Mouse (Mus musculus) liver, adult 2 months (tissue): Measurements from ENCODE around the gene Dhrs3. TPM values are rescaled to one million over a fixed set of nuclear protein-coding genes. Genes with fewer than 3 reads are reported as not detected.

Source experiments
- DNase-seq: peaks from one replicate; pipeline ENCODE4 v3.0.0-alpha.2; 2011; ENCODE audit warnings: low read depth, low spot score; ENCODE audit errors: extremely low read depth
- H3K27ac ChIP-seq: fragments of 200-500 bp; replicated peaks from 2 replicates; pipeline ENCODE4 v1.5.1; 2012; ENCODE audit warnings: low read depth, mild to moderate bottlenecking, control low read depth, inconsistent platforms, low read length; ENCODE audit not compliant: insufficient read depth
- H3K27me3 ChIP-seq: fragments of 200-500 bp; 2 replicates; pipeline ENCODE4 v1.6.1; 2012; ENCODE audit warnings: mild to moderate bottlenecking, moderate library complexity, low read length, inconsistent platforms; ENCODE audit not compliant: control insufficient read depth, insufficient read depth
- H3K36me3 ChIP-seq: fragments of 200-500 bp; 2 replicates; pipeline ENCODE4 v1.6.1; 2012; ENCODE audit warnings: low read length, inconsistent platforms; ENCODE audit not compliant: control insufficient read depth, insufficient read depth
- H3K4me1 ChIP-seq: fragments of 200-500 bp; 2 replicates; pipeline ENCODE4 v1.6.1; 2011; ENCODE audit warnings: low read length; ENCODE audit not compliant: control insufficient read depth, insufficient read depth
- H3K4me3 ChIP-seq: fragments of 200-500 bp; 2 replicates; pipeline ENCODE4 v1.5.1; 2011; ENCODE audit warnings: low read depth, mild to moderate bottlenecking, control low read depth, low read length, moderate library complexity; ENCODE audit not compliant: insufficient read depth
- H3K79me2 ChIP-seq: fragments of 200-500 bp; 2 replicates; pipeline ENCODE4 v1.6.1; 2012; ENCODE audit warnings: inconsistent platforms, mild to moderate bottlenecking, low read length, moderate library complexity; ENCODE audit not compliant: control insufficient read depth, insufficient read depth
- H3K9ac ChIP-seq: fragments of 200-500 bp; 2 replicates; pipeline ENCODE4 v1.6.1; 2012; ENCODE audit warnings: low read depth, mild to moderate bottlenecking, control low read depth, inconsistent platforms, low read length
- CTCF ChIP-seq: fragments of 200-500 bp; IDR thresholded peaks from 2 replicates; pipeline ENCODE4 v1.5.1; 2011; ENCODE audit warnings: low read depth, low read length, control low read depth
- POLR2A ChIP-seq: fragments of 200-500 bp; IDR thresholded peaks from 2 replicates; pipeline ENCODE4 v1.6.1; 2011; ENCODE audit warnings: low read length, control low read depth; ENCODE audit not compliant: insufficient read depth; ENCODE audit errors: extremely low read depth
- WGBS: fragments of 180-500 bp; shearing (Covaris S2); methylation state at CpG from one replicate; pipeline ENCODE4 v1.1.7; 2018; 5-methylcytosine and 5-hydroxymethylcytosine counted together
- polyA plus RNA-seq: library from polyadenylated mRNA; depleted of rRNA; stranded (reverse); fragments of >200 nt; gene quantifications from 2 replicates; pipeline ENCODE4 v1.2.3, GENCODE M21; 2012
- total RNA-seq: library from RNA; depleted of rRNA; stranded (reverse); fragments of >200 nt; gene quantifications from 2 replicates; pipeline ENCODE4 v1.2.3, GENCODE M21; 2014

Dhrs3 gene
- total and polyA plus RNA-seq, 2 experiments = 85.5 to 225 TPM

- no peak for DNase-seq
- Histone ChIP-seq H3K9ac (no peak overlapping the region), H3K27ac (no peak overlapping the region; the same call in 1 of the 2 replicates), H3K27me3 (no peaks in the 10 kb centered on the region), H3K79me2 (no peaks in the 10 kb centered on the region), H3K4me3 (no peak overlapping the region), H3K36me3 (peaks cover 20% of the 10 kb centered on the region), H3K4me1 (peaks cover 25% of the 10 kb centered on the region)
- TF ChIP-seq POLR2A = no peak
- TF ChIP-seq CTCF = no peak
- 96% methylated on average over 7 of the region's 7 CpGs for WGBS
Measured at GRCm38 (mm10) chr4:144931167-144931566, 38.5 kb downstream of the Dhrs3 start.

- no peak for DNase-seq
- Histone ChIP-seq H3K79me2 (no peaks in the 10 kb centered on the region), H3K4me3 (no peak overlapping the region), H3K9ac (no peak overlapping the region), H3K27me3 (no peaks in the 10 kb centered on the region), H3K27ac (no peak overlapping the region), H3K36me3 (no peaks in the 10 kb centered on the region), H3K4me1 (peaks cover 9% of the 10 kb centered on the region)
- TF ChIP-seq POLR2A (no peak), CTCF (no peak)
- 67% methylated on average over 1 of the region's 1 CpGs for WGBS
Measured at GRCm38 (mm10) chr4:144934501-144934900, 41.9 kb downstream of the Dhrs3 start.

GRCm38 (mm10) chr4:144936563-144937154 is 44.0 kb downstream of the Dhrs3 start:
- DNase-seq = no peak
- Histone ChIP-seq H3K9ac (no peak overlapping the region), H3K27me3 (no peaks in the 10 kb centered on the region), H3K27ac (no peak overlapping the region), H3K79me2 (no peaks in the 10 kb centered on the region), H3K4me3 (no peak overlapping the region), H3K36me3 (no peaks in the 10 kb centered on the region), H3K4me1 (no peaks in the 10 kb centered on the region)
- no peak for TF ChIP-seq POLR2A
- no peak for TF ChIP-seq CTCF
- WGBS = 93% methylated on average over 3 of the region's 3 CpGs

GRCm38 (mm10) chr4:144939847-144940411 is 47.3 kb downstream of the Dhrs3 start:
- Histone ChIP-seq H3K4me3 (no peak overlapping the region), H3K27ac (no peak overlapping the region), H3K27me3 (no peaks in the 10 kb centered on the region), H3K79me2 (no peaks in the 10 kb centered on the region), H3K9ac (no peak overlapping the region), H3K4me1 (no peaks in the 10 kb centered on the region), H3K36me3 (no peaks in the 10 kb centered on the region)
- DNase-seq = no peak
- WGBS = 87% methylated on average over 4 of the region's 4 CpGs
- TF ChIP-seq POLR2A (no peak), CTCF (no peak)

- no peak for DNase-seq
- WGBS = 83% methylated on average over 13 of the region's 13 CpGs
- no peak overlapping the region for H3K4me3 ChIP-seq
- no peaks in the 10 kb centered on the region for H3K36me3 ChIP-seq
- no peaks in the 10 kb centered on the region for H3K27me3 ChIP-seq
- no peaks in the 10 kb centered on the region for H3K79me2 ChIP-seq
- H3K9ac ChIP-seq = no peak overlapping the region
- H3K27ac ChIP-seq = no peak overlapping the region
- no peak for TF ChIP-seq CTCF
- TF ChIP-seq POLR2A = no peak
- no peaks in the 10 kb centered on the region for H3K4me1 ChIP-seq
Measured at GRCm38 (mm10) chr4:144940796-144941462, 48.3 kb downstream of the Dhrs3 start.

GRCm38 (mm10) chr4:144942433-144942832 is 49.8 kb downstream of the Dhrs3 start:
- H3K9ac ChIP-seq = no peak overlapping the region
- no peak overlapping the region for H3K4me3 ChIP-seq
- DNase-seq = no peak

More at GRCm38 (mm10) chr4:144942433-144942832, 49.8 kb downstream of the Dhrs3 start:
- Histone ChIP-seq H3K27me3 (no peaks in the 10 kb centered on the region), H3K27ac (no peak overlapping the region), H3K4me1 (peaks cover 2% of the 10 kb centered on the region), H3K79me2 (no peaks in the 10 kb centered on the region), H3K36me3 (no peaks in the 10 kb centered on the region)
- TF ChIP-seq POLR2A (no peak), CTCF (no peak)
- 97% methylated on average over 3 of the region's 3 CpGs for WGBS
